Mouse (Mus musculus) C2C12 (cell line): ENCODE data around the gene Trp63. TPM values are rescaled to one million over a fixed set of nuclear protein-coding genes. Genes with fewer than 3 reads are reported as not detected.

Experiments used
- H3K27me3 ChIP-seq: one replicate; pipeline ENCODE4 v1.6.1; 2011; ENCODE audit not compliant: control insufficient read depth, insufficient read depth, insufficient read length
- H3K36me3 ChIP-seq: one replicate; pipeline ENCODE4 v1.6.1; 2011; ENCODE audit not compliant: control insufficient read depth, insufficient read depth
- H3K4me3 ChIP-seq: one replicate; pipeline ENCODE4 v1.5.1; 2011; ENCODE audit warnings: mild to moderate bottlenecking, control low read depth; ENCODE audit not compliant: poor library complexity, insufficient read depth, severe bottlenecking
- H3K79me2 ChIP-seq: one replicate; pipeline ENCODE4 v1.6.1; 2011; ENCODE audit not compliant: control insufficient read depth, insufficient read depth
- H3K79me3 ChIP-seq: one replicate; pipeline ENCODE4 v1.6.1; 2011; ENCODE audit warnings: low read depth, control low read depth
- H3ac ChIP-seq: one replicate; pipeline ENCODE3; 2011; ENCODE audit warnings: low read depth; ENCODE audit not compliant: control insufficient read depth, insufficient read length
- CEBPB ChIP-seq: IDR thresholded peaks from one replicate; pipeline ENCODE4 v1.6.1; 2011; ENCODE audit warnings: low read depth, mild to moderate bottlenecking, control low read depth, moderate library complexity
- CTCF ChIP-seq: IDR thresholded peaks from one replicate; pipeline ENCODE4 v1.5.1; 2011; ENCODE audit not compliant: control insufficient read depth, insufficient read depth, insufficient read length
- FOSL1 ChIP-seq: IDR thresholded peaks from one replicate; pipeline ENCODE4 v1.8.0; 2011; ENCODE audit warnings: mild to moderate bottlenecking, low read length; ENCODE audit not compliant: poor library complexity, insufficient read depth, severe bottlenecking
- MAX ChIP-seq: IDR thresholded peaks from one replicate; pipeline ENCODE4 v1.6.1; 2011; ENCODE audit warnings: mild to moderate bottlenecking, control low read depth
- MYOD1 ChIP-seq: IDR thresholded peaks from one replicate; pipeline ENCODE4 v1.6.1; 2011; ENCODE audit warnings: low read depth; ENCODE audit not compliant: control insufficient read depth, insufficient read length
- MYOG ChIP-seq: IDR thresholded peaks from one replicate; pipeline ENCODE4 v1.6.1; 2011; ENCODE audit not compliant: control insufficient read depth, insufficient read length; ENCODE audit errors: extremely low read depth
- USF1 ChIP-seq: IDR thresholded peaks from one replicate; pipeline ENCODE4 v1.6.1; 2011; ENCODE audit warnings: low read depth, mild to moderate bottlenecking, control low read depth, moderate library complexity
- polyA plus RNA-seq: library from polyadenylated mRNA; unstranded; fragments of >200 nt; fragmentation: generic; extraction: Trizol; gene quantifications from one replicate; pipeline ENCODE4 v1.2.1, GENCODE M21; 2012; ENCODE audit warnings: missing spikeins

Trp63 gene
- polyA plus RNA-seq, 1 experiment = not detected

- no peaks in the 10 kb centered on the region for H3K79me2 ChIP-seq
- no peaks in the 10 kb centered on the region for H3K36me3 ChIP-seq
- no peaks in the 10 kb centered on the region for H3K79me3 ChIP-seq
- no peak overlapping the region for H3K4me3 ChIP-seq
- TF ChIP-seq MAX = no peak
- TF ChIP-seq USF1 = no peak
- no peak for TF ChIP-seq MYOG
- TF ChIP-seq MYOD1 = no peak
- no peak for TF ChIP-seq CTCF
- no peak for TF ChIP-seq FOSL1
- no peak for TF ChIP-seq CEBPB
- no peaks in the 10 kb centered on the region for H3K27me3 ChIP-seq
- no peak overlapping the region for H3ac ChIP-seq
Observed at GRCm38 (mm10) chr16:25786457-25786856, 102.9 kb downstream of the Trp63 start.

- no peaks in the 10 kb centered on the region for H3K79me3 ChIP-seq
- no peaks in the 10 kb centered on the region for H3K79me2 ChIP-seq
- no peaks in the 10 kb centered on the region for H3K36me3 ChIP-seq
- no peak overlapping the region for H3K4me3 ChIP-seq
- no peak overlapping the region for H3ac ChIP-seq
- H3K27me3 ChIP-seq = no peaks in the 10 kb centered on the region
- TF ChIP-seq MAX (no peak), MYOD1 (no peak), CEBPB (no peak), USF1 (no peak), MYOG (no peak), CTCF (no peak), FOSL1 (no peak)
Observed at GRCm38 (mm10) chr16:25792640-25793266, 109.2 kb downstream of the Trp63 start.

- no peak for TF ChIP-seq CTCF
- no peak for TF ChIP-seq MAX
- TF ChIP-seq CEBPB = no peak
- Histone ChIP-seq H3ac (no peak overlapping the region), H3K36me3 (no peaks in the 10 kb centered on the region), H3K27me3 (no peaks in the 10 kb centered on the region), H3K79me3 (no peaks in the 10 kb centered on the region), H3K79me2 (no peaks in the 10 kb centered on the region), H3K4me3 (no peak overlapping the region)
Observed at GRCm38 (mm10) chr16:25797732-25798294, 114.2 kb downstream of the Trp63 start.

- Histone ChIP-seq H3K79me3 (no peaks in the 10 kb centered on the region), H3K27me3 (no peaks in the 10 kb centered on the region), H3K36me3 (no peaks in the 10 kb centered on the region), H3ac (no peak overlapping the region), H3K4me3 (no peak overlapping the region), H3K79me2 (no peaks in the 10 kb centered on the region)
- TF ChIP-seq MYOD1 (no peak), USF1 (no peak), CTCF (no peak)
Observed at GRCm38 (mm10) chr16:25799618-25800017, 116.1 kb downstream of the Trp63 start.

- Histone ChIP-seq H3K79me2 (no peaks in the 10 kb centered on the region), H3K4me3 (no peak overlapping the region), H3K79me3 (no peaks in the 10 kb centered on the region), H3K27me3 (no peaks in the 10 kb centered on the region), H3K36me3 (no peaks in the 10 kb centered on the region), H3ac (no peak overlapping the region)
- TF ChIP-seq FOSL1 (no peak), MYOG (no peak), CTCF (no peak), USF1 (no peak), MYOD1 (no peak), MAX (no peak), CEBPB (no peak)
Observed at GRCm38 (mm10) chr16:25804955-25805354, 121.4 kb downstream of the Trp63 start.

GRCm38 (mm10) chr16:25807116-25807515 is 123.6 kb downstream of the Trp63 start:
- H3K36me3 ChIP-seq = no peaks in the 10 kb centered on the region
- no peak overlapping the region for H3ac ChIP-seq
- TF ChIP-seq FOSL1 (no peak), CEBPB (no peak), CTCF (no peak), MYOD1 (no peak), USF1 (no peak), MAX (no peak), MYOG (no peak)
- no peaks in the 10 kb centered on the region for H3K79me3 ChIP-seq
- no peak overlapping the region for H3K4me3 ChIP-seq
- no peaks in the 10 kb centered on the region for H3K79me2 ChIP-seq
- H3K27me3 ChIP-seq = no peaks in the 10 kb centered on the region
